Mouse (Mus musculus): ENCODE measurements around the gene Trpm8. TPM values are rescaled to one million over a fixed set of nuclear protein-coding genes. Genes with fewer than 3 reads are reported as not detected.
A peak's percentile ranks its signal among the peaks of the same experiment; 100 is the strongest.

Gene Trpm8
- not detected in 2 replicates for polyA plus RNA-seq (2014; fragmentation: Nextera tagmentation; extraction: Ambion mirVana)

DNA sequence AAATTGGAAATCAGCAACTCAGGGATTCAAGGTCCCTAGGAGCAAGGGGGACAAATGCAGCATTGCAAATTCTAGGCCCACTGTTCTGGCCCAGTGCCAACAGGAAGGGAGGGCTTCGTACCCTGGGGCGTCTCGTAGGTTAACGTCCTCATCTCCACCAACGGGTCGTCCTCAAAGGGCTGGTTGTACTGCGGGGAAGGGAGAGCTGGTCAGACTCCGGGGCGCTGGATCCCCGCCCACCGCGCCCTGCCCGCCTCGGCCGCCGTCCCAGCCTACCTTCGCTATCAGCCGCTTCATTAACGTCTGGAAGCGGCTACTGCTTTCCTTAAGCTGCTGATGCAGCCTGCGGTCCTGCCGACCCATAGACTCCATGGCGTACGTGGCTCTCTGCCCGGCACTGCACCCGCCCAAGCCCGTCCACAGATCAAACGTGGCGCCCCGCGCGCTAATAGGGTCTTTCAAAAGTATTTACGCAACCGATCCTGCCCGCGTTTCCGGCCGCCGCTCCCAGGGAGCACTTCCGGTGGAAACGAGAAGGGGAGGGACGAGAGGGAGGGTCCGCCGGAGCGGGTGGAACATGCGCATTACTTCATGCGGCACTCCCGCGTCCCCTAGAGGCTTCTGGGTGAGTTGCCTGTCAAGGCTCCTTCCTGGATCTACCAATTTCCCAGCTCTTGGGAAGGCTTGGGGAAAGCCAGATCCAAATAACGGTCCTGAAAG, at the start of gene Trpm8, which contains the start of gene Hjurp:
TSS of gene Trpm8 (plus strand) at position 564 of the 720 bp plus-strand sequence.
TSS of gene Hjurp (minus strand) at position 536 of the 720 bp plus-strand sequence.
- H3K9me3 ChIP-seq (ENCODE audit: control insufficient read depth, low read length), result peaks cover 16% of the 10 kb centered on the region
- H3K4me2 ChIP-seq (ENCODE audit: low read depth, severe bottlenecking), result peak within 1 kb of the TSS; percentile 57
- ATAC-seq (ENCODE audit: insufficient number of reproducible peaks, low FRiP score, low TSS enrichment, low read depth), result peak; percentile 95
- no peaks in the 10 kb centered on the region for H3K27me3 ChIP-seq (ENCODE audit: control insufficient read depth, insufficient read depth, low read length)
- H3K4me1 ChIP-seq (ENCODE audit: control insufficient read depth, insufficient read depth, low read length), result peaks cover 8% of the 10 kb centered on the region
- H3K27ac ChIP-seq (replicated peaks; ENCODE audit: low read depth, low read length), result peak within 1 kb of the TSS; percentile 80
- DNase-seq (ENCODE audit: low spot score), result peak; percentile 100
- WGBS, result under 1% methylated on average over 50 of the region's 50 CpGs
- peak within 1 kb of the TSS; percentile 73 for H3K4me3 ChIP-seq (ENCODE audit: low read depth, low read length)
- H3K9ac ChIP-seq (ENCODE audit: low read length), result peak within 1 kb of the TSS; percentile 84
- peaks cover 30% of the 10 kb centered on the region for H3K36me3 ChIP-seq (ENCODE audit: control insufficient read depth, insufficient read depth, low read length)

DNA sequence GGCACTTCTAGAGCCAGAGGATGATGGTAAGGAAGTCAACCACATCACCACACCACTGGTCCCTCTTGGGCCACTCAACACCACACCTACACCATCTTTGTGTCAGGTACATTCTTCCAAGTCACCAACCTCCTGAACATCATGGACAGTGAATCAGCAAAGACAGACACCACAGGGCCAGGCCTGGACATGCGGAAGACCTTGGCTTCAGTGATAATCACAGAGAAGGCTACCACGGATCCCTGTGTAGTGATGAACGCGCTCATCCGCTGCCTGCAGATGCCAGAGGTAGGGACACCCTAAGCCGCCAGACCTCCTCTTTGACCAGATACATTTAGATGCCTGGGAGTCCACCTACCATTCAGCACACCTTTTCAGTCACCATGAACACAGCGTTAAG, 49.3 kb upstream of the Trpm8 start:
- no peak overlapping the region for H3K9ac ChIP-seq (ENCODE audit: low read length)
- H3K4me3 ChIP-seq (ENCODE audit: low read depth, low read length), result no peak overlapping the region
- DNase-seq (ENCODE audit: low spot score) (no peak), ATAC-seq (ENCODE audit: insufficient number of reproducible peaks, low FRiP score, low TSS enrichment, low read depth) (no peak)
- no peak overlapping the region for H3K27ac ChIP-seq (replicated peaks; ENCODE audit: low read depth, low read length)
- H3K27me3 ChIP-seq (ENCODE audit: control insufficient read depth, insufficient read depth, low read length), result no peaks in the 10 kb centered on the region
- no peaks in the 10 kb centered on the region; the same call in 1 of the 2 replicates for H3K36me3 ChIP-seq (ENCODE audit: control insufficient read depth, insufficient read depth, low read length)
- no peaks in the 10 kb centered on the region for H3K4me1 ChIP-seq (ENCODE audit: control insufficient read depth, insufficient read depth, low read length)
- 71% methylated on average over 7 of the region's 7 CpGs for WGBS
- no peak overlapping the region for H3K4me2 ChIP-seq (ENCODE audit: low read depth, severe bottlenecking)
- H3K9me3 ChIP-seq (ENCODE audit: control insufficient read depth, low read length), result peaks cover 75% of the 10 kb centered on the region

DNA sequence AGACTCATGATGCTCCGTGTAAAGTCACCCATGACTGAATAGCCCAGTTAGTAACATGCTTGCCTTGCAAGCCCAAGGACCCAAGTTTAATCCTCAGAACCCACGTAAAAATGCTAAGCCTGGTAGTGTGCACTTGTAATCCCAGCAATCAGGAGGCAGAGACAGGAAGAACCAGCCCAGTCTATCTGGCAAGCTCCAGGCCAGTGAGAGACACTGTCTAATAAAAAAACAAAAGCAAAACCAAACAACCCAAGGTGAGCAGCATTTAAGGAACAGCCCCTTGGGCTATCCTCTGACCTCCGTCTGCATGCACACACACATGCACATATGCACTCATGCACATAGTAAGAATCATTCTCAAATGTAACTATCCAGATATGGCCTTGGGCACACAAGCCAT, 47.9 kb upstream of the Trpm8 start:
- Histone ChIP-seq H3K4me1 (ENCODE audit: control insufficient read depth, insufficient read depth, low read length) (no peaks in the 10 kb centered on the region), H3K27me3 (ENCODE audit: control insufficient read depth, insufficient read depth, low read length) (no peaks in the 10 kb centered on the region), H3K4me3 (ENCODE audit: low read depth, low read length) (no peak overlapping the region), H3K9ac (ENCODE audit: low read length) (no peak overlapping the region), H3K27ac (replicated peaks; ENCODE audit: low read depth, low read length) (no peak overlapping the region), H3K36me3 (ENCODE audit: control insufficient read depth, insufficient read depth, low read length) (no peaks in the 10 kb centered on the region; the same call in 1 of the 2 replicates), H3K9me3 (ENCODE audit: control insufficient read depth, low read length) (peaks cover 89% of the 10 kb centered on the region), H3K4me2 (ENCODE audit: low read depth, severe bottlenecking) (no peak overlapping the region)
- no peak for ATAC-seq (ENCODE audit: insufficient number of reproducible peaks, low FRiP score, low TSS enrichment, low read depth)
- no peak for DNase-seq (ENCODE audit: low spot score)
- 83% methylated on average over 3 of the region's 3 CpGs for WGBS

DNA sequence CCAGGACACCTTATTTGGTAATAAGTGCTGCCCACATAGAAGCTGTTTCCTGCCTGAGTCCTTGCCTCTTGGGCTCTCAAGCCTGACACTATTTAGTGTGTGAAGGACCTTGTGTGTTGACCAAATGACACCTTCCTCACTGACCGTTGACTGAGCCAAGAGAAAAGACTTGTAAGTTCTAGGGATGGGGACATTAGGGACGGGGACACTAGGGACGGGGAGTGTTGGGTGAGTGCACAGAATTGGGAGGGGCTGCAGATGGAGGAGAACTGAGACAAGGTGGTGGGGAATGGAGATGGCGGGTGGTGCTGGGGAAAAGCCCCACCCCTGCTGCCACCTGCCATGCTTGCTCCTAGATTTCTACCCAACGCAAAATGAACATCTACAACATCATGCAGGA, 47.5 kb upstream of the Trpm8 start:
- Histone ChIP-seq H3K27ac (replicated peaks; ENCODE audit: low read depth, low read length) (no peak overlapping the region), H3K36me3 (ENCODE audit: control insufficient read depth, insufficient read depth, low read length) (no peaks in the 10 kb centered on the region; the same call in 1 of the 2 replicates), H3K9ac (ENCODE audit: low read length) (no peak overlapping the region), H3K9me3 (ENCODE audit: control insufficient read depth, low read length) (peaks cover 93% of the 10 kb centered on the region), H3K27me3 (ENCODE audit: control insufficient read depth, insufficient read depth, low read length) (no peaks in the 10 kb centered on the region), H3K4me2 (ENCODE audit: low read depth, severe bottlenecking) (no peak overlapping the region), H3K4me1 (ENCODE audit: control insufficient read depth, insufficient read depth, low read length) (no peaks in the 10 kb centered on the region), H3K4me3 (ENCODE audit: low read depth, low read length) (no peak overlapping the region)
- WGBS, result 88% methylated on average over 5 of the region's 5 CpGs
- ATAC-seq (ENCODE audit: insufficient number of reproducible peaks, low FRiP score, low TSS enrichment, low read depth) (no peak), DNase-seq (ENCODE audit: low spot score) (no peak)

DNA sequence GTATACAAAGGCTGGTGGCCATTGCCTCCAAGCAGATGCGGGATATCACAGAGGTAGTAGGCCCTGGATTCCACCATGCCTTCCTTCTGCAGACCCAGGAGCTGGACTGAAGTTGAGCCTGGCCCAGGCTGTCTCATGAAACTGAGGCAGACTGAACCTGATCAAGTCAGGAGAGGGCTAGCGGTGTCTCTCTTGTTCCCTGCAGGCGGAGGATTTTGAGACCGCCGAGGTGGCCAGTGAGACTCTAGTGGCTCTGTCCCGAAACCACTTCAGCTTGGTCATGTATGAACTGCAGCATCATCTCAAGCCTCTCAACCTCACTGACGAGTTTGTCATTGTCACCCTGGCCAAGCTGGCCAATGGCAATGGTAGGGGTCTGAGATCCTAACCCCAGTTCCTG, 47.0 kb upstream of the Trpm8 start:
- no peaks in the 10 kb centered on the region; the same call in 1 of the 2 replicates for H3K36me3 ChIP-seq (ENCODE audit: control insufficient read depth, insufficient read depth, low read length)
- ATAC-seq (ENCODE audit: insufficient number of reproducible peaks, low FRiP score, low TSS enrichment, low read depth), result no peak

DNA sequence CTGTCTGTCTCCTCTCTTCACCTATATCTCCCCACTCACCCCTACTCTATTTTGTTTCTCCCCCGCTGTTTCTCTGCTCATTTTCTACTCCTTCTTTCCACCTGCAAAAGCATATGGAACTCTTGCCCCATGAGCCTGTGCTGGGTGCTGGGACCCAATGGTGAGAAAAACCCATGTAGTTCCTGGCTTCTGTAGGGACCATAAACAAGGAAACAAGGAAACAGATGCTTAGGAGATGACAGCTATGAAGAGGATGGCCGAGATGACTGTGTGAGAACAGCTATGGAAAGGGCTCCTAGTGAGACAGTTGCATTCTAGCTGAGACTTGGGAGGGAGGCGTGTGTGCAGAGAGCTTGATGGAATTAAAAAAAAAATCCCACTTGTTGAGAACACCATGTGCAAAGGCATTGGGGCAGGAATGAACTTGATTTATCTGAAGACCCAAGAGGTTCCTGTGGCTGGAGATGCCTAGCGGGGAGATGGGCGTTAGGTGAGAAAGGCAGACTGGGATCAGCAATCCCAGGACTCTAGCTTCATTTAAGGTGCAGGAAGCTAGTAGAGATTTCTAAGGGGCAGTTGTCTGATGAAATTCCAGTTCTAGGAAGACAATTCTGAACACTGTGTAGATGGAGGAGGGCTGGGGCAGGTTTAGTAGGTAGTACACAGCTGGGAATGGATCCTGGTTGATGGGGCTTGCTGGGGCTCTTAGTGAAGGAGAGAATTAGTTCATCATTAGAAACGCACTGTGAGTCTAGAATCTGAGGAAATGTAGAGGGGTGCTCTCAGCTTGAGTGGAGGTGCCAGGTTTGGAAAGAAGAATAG, 46.3 kb upstream of the Trpm8 start:
- no peak overlapping the region for H3K4me2 ChIP-seq (ENCODE audit: low read depth, severe bottlenecking)
- no peaks in the 10 kb centered on the region for H3K4me1 ChIP-seq (ENCODE audit: control insufficient read depth, insufficient read depth, low read length)
- WGBS, result 79% methylated on average over 6 of the region's 6 CpGs
- ATAC-seq (ENCODE audit: insufficient number of reproducible peaks, low FRiP score, low TSS enrichment, low read depth) (no peak), DNase-seq (ENCODE audit: low spot score) (no peak)
- H3K4me3 ChIP-seq (ENCODE audit: low read depth, low read length), result no peak overlapping the region
- H3K36me3 ChIP-seq (ENCODE audit: control insufficient read depth, insufficient read depth, low read length), result no peaks in the 10 kb centered on the region; the same call in 1 of the 2 replicates
- H3K9me3 ChIP-seq (ENCODE audit: control insufficient read depth, low read length), result peaks cover 97% of the 10 kb centered on the region
- H3K9ac ChIP-seq (ENCODE audit: low read length), result no peak overlapping the region
- no peak overlapping the region for H3K27ac ChIP-seq (replicated peaks; ENCODE audit: low read depth, low read length)
- no peaks in the 10 kb centered on the region for H3K27me3 ChIP-seq (ENCODE audit: control insufficient read depth, insufficient read depth, low read length)

More for the DNA sequence above, 47.0 kb upstream of the Trpm8 start:
- Histone ChIP-seq H3K4me2 (ENCODE audit: low read depth, severe bottlenecking) (no peak overlapping the region), H3K9me3 (ENCODE audit: control insufficient read depth, low read length) (peaks cover 96% of the 10 kb centered on the region), H3K9ac (ENCODE audit: low read length) (no peak overlapping the region), H3K27ac (replicated peaks; ENCODE audit: low read depth, low read length) (no peak overlapping the region), H3K4me3 (ENCODE audit: low read depth, low read length) (no peak overlapping the region), H3K4me1 (ENCODE audit: control insufficient read depth, insufficient read depth, low read length) (no peaks in the 10 kb centered on the region), H3K27me3 (ENCODE audit: control insufficient read depth, insufficient read depth, low read length) (no peaks in the 10 kb centered on the region)
- 75% methylated on average over 7 of the region's 7 CpGs for WGBS
- DNase-seq (ENCODE audit: low spot score), result no peak

DNA sequence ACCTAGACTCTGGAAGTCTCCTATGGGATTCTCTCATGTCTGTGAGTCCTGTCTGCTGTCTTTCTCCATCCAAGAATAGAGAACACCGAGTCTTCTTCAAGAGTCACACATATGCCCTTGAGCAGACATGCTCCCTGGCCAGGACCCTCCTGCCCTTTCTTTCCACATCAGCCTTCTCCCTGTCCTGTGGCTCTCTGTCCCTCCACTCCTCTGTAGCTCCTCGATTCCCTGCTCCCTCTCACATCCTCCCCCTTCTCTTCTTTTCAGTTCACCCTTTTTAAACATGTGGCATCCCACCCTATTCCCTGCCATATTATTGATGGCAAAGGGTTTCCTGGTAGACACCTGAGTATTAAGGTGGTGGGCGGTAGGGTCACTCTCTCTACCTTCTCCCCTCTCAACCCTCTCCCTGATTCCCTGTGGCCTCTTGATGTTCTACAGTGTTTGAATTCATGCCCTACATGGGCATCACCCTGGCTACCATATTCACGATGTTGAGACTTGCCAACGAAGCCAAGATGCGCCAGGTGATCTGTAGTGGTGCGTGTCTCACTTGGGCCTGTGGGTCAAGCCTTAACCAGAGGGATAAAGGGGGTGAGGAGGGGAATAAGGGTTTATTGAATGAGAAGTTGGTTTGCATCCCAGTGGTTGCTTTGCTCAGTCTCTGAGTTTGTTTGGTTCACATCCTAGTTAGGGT, 45.5 kb upstream of the Trpm8 start:
- no peak overlapping the region for H3K4me2 ChIP-seq (ENCODE audit: low read depth, severe bottlenecking)
- no peak overlapping the region for H3K4me3 ChIP-seq (ENCODE audit: low read depth, low read length)
- H3K9me3 ChIP-seq (ENCODE audit: control insufficient read depth, low read length), result peaks cover 95% of the 10 kb centered on the region
- H3K36me3 ChIP-seq (ENCODE audit: control insufficient read depth, insufficient read depth, low read length), result no peaks in the 10 kb centered on the region; the same call in 1 of the 2 replicates
- no peak overlapping the region for H3K27ac ChIP-seq (replicated peaks; ENCODE audit: low read depth, low read length)
- no peak overlapping the region for H3K9ac ChIP-seq (ENCODE audit: low read length)
- WGBS, result 68% methylated on average over 7 of the region's 7 CpGs
- H3K27me3 ChIP-seq (ENCODE audit: control insufficient read depth, insufficient read depth, low read length), result no peaks in the 10 kb centered on the region
- DNase-seq (ENCODE audit: low spot score) (no peak), ATAC-seq (ENCODE audit: insufficient number of reproducible peaks, low FRiP score, low TSS enrichment, low read depth) (no peak)
- H3K4me1 ChIP-seq (ENCODE audit: control insufficient read depth, insufficient read depth, low read length), result no peaks in the 10 kb centered on the region

Data from limb, embryonic 11.5 days (tissue).